ENCODE assay signal across 10 mouse cellular contexts in the genomic region with DNA sequence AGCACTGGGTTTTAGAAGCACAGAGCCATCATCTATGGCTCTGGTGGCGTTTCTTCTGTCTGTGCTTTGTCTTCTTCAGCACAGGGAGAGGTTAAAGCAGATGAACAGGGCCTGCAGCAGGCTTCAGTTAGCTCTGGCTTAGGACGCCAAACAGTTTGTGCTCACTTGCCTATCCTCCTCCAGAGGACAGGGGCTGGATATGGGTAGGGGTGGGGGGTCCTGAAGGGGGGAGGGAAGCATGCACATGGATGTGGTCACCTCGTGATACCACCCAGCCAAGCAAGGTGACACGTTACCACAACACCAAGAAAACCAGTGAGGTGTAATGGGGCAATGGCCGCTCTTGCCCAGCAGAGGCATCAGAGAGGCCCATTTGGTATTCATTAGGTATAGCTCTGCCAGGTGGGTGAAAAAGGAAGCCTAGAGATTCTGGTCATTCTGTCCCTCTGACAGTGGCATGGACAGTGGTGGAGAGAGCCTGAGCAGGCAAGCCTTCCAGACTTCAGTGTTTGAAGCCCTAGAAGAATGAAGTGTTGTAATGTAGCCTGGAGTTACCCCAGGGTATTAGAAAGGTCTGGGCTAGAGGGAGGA.
DNase-seq lines count a peak whose midpoint lies in the region; ATAC-seq and TF ChIP-seq lines count a peak whose summit lies in the region.
"Had no signal": no experiment of that assay in that cellular context is flagged by ENCODE, and none has a peak within 500 bp of the region (broad histone marks: within the 10 kb centered on the region; RNA-seq: fewer than 3 reads in every experiment).

No protein-coding gene starts in this region.

- no peaks in the 10 kb centered on the region for H3K4me1 ChIP-seq in E14TG2a.4 (replicated peaks; ENCODE audit: low read depth, low read length)
- peaks cover 24% of the 10 kb centered on the region for H3K4me1 ChIP-seq in forebrain, embryonic 15.5 days
- peaks cover 27% of the 10 kb centered on the region for H3K4me1 ChIP-seq in limb, embryonic 12.5 days (replicated peaks)

- 31% methylated on average over 5 of the region's 5 CpGs for WGBS in forebrain, embryonic 15.5 days
- WGBS in limb, embryonic 12.5 days: 29% methylated on average over 5 of the region's 5 CpGs

- 0 out of 2 replicates have a peak, but pooled peaks have one; percentile 27 for ATAC-seq in forebrain, embryonic 15.5 days (replicated peaks)
- ATAC-seq in limb, embryonic 12.5 days (ENCODE audit: insufficient number of reproducible peaks, insufficient read depth, low FRiP score, low TSS enrichment, low read depth): peak; percentile 63; the same call in 1 of the 2 replicates

- H3K36me3 ChIP-seq in E14TG2a.4 (ENCODE audit: insufficient read depth, low read length): no peaks in the 10 kb centered on the region
- no peaks in the 10 kb centered on the region for H3K36me3 ChIP-seq in forebrain, embryonic 15.5 days
- no peaks in the 10 kb centered on the region for H3K36me3 ChIP-seq in limb, embryonic 12.5 days

- peak; percentile 17; the same call in 1 of the 2 replicates for TF ChIP-seq CTCF in E14TG2a.4 (conservative IDR thresholded peaks at IDR 0.05; ENCODE audit: low read length)

- peak; percentile 5 for DNase-seq in R1 (ENCODE audit: low read depth, low spot score)
- no peak for DNase-seq in thymus, postnatal 10 days (ENCODE audit: low spot score in 2 of 2)
- no peak for DNase-seq in cerebellum, adult 11 months
- no peak for DNase-seq in left cerebral cortex, postnatal 25 days (ENCODE audit: low spot score in 2 of 2)
- DNase-seq: cerebellum, adult 11-12 months; gastrocnemius, adult 2 months; thymus, postnatal 14 days had no signal

- H3K9me3 ChIP-seq in E14TG2a.4 (ENCODE audit: low read length): no peaks in the 10 kb centered on the region
- H3K9me3 ChIP-seq in forebrain, embryonic 15.5 days: no peaks in the 10 kb centered on the region; the same call in 1 of the 2 replicates
- no peaks in the 10 kb centered on the region for H3K9me3 ChIP-seq in limb, embryonic 12.5 days

- no peak overlapping the region for H3K9ac ChIP-seq in forebrain, embryonic 15.5 days (replicated peaks)
- no peak overlapping the region for H3K9ac ChIP-seq in limb, embryonic 12.5 days (replicated peaks)

- intact Hi-C loops in left cerebral cortex, postnatal 25 days (cut with DNase I): no loop called here

- H3K4me3 ChIP-seq in E14TG2a.4 (replicated peaks; ENCODE audit: low read length): no peak overlapping the region
- no peak overlapping the region for H3K4me3 ChIP-seq in forebrain, embryonic 15.5 days
- no peak overlapping the region for H3K4me3 ChIP-seq in limb, embryonic 12.5 days (replicated peaks)
- H3K4me3 ChIP-seq: gastrocnemius, adult 2 months had no signal

- H3K27ac ChIP-seq in forebrain, embryonic 15.5 days (replicated peaks): peak overlapping the region; percentile 73
- H3K27ac ChIP-seq in limb, embryonic 12.5 days: peak overlapping the region; percentile 79
- H3K27ac ChIP-seq: gastrocnemius, adult 2 months had no signal

- H3K27me3 ChIP-seq in E14TG2a.4 (ENCODE audit: insufficient read depth, low read length): no peaks in the 10 kb centered on the region
- H3K27me3 ChIP-seq in forebrain, embryonic 15.5 days: peaks cover 13% of the 10 kb centered on the region
- H3K27me3 ChIP-seq in limb, embryonic 12.5 days: no peaks in the 10 kb centered on the region

- H3K4me2 ChIP-seq in forebrain, embryonic 15.5 days (replicated peaks): no peak overlapping the region
- H3K4me2 ChIP-seq in limb, embryonic 12.5 days: no peak overlapping the region
